Mouse (Mus musculus) left cerebral cortex, adult 11 months (tissue): ENCODE measurements at regions not wholly inside any gene's neighbourhood (a gene's known extent, or its start where the extent isn't known, plus 50 kb on each side); places are given as distances from the start of the nearest gene placed in this dataset.

Experiments used
- DNase-seq: peaks from one replicate; pipeline ENCODE4 v3.0.0; 2022; ENCODE audit warnings: low spot score

DNA sequence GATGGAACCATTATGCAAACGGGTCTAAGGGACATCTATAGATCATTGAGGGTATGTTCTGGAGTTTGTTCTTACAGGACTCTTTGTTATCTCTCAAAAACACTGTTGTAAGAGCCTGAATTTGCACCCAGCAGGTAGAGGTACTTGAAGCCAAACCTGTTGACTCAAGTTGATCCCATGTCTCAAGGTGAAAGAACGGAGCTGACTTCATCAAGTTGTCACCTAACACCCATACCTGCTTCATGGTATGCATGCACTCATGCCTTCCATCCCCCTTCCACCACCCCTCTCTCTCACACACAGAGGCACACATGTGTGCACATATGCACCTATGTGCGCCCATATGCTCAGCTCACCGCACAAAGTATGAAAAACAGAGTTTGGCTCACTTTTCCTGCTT is 189.0 kb downstream of the Ttll7 start:
- DNase-seq = no peak

DNA sequence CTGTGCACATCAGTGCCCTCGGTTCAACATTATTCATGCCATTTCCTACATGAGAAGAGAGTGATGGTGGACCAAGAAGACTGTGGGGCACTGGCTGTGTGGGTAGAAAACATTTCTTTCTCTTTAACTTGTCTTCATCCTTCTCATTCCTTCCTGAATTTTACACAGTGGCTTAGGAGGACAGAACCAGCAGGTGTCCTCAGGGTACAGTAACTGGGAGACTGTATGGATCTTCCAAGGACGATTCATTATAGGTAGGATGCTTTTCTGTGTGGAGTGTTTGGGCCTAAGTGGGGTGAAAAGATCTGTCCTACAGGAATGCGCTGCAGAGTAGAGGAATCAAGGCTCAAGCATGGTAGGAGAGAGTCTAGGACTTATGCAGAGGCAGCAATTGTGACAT is 190.7 kb downstream of the Ttll7 start:
- no peak for DNase-seq

DNA sequence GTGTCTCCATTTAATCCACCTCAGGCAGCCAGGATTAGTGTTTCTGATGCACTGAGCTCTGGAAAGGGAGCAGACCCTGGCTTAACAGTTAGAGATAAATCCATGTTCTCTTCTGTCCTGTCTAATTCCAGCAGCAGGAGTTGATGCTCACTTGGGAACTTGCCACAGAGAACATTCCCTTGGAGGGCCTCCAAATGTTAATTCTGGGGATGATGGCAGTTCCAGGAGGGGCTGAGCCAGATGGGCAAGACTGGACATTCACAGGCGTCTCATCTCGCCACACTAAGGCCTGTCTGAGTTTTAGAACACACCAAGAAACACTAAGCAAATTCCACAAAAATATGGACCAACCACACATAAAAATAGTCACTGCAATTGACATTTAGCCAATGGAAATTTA is 194.5 kb downstream of the Ttll7 start:
- no peak for DNase-seq

DNA sequence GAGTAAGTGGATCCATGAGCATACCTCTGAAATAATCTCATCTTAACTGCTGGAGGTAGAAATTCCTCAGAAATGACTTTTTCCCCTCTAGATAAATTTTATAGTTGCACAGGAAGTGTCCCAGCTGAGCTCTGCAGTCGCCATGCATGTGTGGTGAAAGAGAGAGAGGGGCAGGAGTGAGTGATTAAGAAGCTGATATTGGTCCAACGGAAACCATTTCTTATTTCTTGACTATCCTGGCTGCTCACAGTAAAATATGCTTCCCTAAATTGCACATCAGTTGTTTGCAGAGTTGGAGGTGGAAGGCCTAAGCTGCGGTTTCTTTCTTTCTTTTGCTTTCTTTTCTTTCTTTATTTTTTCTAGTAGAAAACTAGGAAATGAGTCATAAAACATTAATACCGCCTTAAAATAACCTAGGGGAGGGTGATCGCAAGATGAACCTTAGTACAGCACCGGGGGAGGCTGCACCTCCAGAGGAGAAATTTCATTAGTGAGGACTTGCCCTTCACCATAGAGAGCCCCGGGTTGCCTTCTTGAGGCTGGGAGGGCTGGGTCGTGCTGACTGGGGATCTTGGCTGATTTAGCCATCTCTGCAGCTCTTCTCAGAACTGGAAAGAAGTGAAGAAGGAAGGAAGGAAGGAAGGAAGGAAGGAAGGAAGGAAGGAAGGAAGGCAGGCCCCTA is 202.1 kb downstream of the Ttll7 start:
- no peak for DNase-seq

DNA sequence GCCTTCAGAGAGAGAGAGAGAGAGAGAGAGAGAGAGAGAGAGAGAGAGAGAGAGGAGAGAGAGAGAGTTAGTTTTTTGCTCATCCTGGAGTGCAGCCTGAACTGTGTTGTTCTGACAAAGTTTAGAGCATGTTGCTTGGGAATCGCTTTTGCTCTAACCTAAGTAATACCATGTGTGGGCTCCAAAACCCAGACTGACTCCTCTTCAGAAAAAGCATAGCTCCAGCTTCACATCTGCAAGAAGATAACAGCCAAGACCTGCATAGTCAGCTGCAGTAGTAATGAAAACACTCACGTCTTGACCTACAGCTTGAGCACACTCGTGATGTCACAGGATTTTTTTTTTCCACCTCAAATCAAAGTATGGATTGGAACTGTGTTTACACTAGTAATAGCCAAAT is 205.7 kb downstream of the Ttll7 start:
- no peak for DNase-seq

DNA sequence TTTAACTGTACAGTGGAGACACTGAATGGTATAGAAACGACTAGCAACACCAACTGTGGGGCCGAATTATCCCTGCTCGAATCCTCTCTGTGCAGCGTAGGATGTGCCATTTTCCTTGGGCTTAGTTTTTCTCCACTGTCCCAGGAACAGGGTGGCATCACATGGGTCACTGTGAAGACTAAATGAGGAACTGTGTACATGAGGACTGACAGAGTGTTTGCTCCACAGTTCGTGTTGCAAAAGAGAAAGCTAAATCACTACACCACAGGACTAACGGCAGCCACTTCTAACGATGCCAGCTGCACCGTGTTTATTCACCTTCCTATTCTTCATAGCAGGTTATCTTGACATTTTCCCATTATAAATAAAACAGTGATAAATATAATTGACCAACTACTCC is 208.5 kb downstream of the Ttll7 start:
- no peak for DNase-seq

DNA sequence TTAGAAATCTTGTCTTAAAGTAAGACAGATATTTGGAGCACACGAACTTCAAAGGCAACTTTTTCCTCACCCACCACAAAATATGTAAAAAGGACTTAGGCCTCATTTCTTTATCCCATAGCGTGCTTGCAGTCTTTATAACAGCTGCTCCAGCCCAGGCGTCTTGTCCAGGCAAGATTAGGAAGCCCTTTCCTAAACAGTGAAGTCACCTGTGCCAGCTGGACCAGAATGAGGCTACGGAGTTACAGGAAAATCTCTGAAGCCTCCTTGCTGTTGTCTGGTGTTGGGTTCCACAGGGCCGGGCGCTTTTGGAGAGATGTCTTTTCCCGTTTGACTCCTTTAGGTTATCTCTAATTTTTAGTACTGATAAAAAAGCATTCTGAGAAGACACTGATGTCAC is 210.3 kb downstream of the Ttll7 start:
- DNase-seq = no peak

DNA sequence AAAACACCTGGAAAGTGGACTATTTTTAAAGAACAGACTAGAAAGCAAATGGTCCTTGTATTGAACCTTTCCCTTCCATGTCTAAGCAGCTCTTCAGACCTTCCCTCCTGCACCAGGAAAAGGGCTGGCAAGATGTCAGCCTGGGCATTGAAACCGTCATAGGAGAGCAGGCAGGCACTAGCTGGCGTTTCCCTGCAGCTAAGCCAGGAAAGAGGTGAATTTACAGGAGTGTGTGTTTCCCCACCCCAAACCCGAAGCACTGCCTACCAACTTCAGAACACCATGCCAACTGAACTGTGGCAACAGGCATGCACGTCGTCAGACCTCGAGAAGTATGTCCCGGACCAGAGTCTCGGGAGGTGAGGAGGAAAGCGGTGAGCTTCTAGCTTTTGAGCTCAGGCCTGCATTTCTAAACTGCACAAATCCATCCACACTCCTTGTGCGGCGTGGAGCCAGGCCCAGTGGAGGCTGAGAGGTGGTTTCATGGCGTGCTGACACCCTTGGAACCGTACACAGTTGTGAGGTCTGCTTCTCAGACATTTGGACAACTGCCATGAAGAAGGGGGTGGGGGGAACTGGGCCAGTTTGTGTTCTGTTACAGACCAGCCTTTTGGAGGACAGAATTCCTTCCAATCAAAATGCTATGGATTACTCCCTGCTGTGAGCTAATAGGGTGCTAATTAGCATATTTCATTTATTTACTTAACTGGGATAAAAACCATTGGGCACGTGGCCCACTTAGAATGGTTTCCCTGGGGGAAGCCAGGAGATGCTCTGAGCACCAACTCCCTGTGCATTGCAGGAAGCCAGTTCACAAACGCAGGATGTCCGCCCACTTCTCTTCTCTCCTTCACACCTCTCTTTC is 211.6 kb downstream of the Ttll7 start:
- peak; percentile 6 for DNase-seq

DNA sequence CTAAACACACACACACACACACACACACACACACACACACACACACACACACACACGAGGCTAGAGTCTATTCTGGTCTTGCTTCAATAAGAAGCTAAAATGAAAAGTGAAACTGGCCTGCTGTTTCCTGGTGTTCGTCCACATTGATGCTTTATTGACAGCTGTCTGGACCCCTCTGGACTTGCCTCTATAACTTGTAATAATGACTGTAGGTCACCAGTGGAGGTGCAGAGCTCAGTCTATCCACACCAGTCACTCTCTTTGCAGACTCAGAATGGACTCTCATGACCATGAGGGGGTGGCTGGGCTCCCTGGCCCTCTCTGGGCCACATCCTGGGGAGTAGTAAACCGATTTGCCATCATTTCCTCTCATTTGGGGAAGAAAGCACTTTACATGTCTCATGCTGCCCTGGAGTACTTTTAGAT is 212.3 kb downstream of the Ttll7 start:
- no peak for DNase-seq

DNA sequence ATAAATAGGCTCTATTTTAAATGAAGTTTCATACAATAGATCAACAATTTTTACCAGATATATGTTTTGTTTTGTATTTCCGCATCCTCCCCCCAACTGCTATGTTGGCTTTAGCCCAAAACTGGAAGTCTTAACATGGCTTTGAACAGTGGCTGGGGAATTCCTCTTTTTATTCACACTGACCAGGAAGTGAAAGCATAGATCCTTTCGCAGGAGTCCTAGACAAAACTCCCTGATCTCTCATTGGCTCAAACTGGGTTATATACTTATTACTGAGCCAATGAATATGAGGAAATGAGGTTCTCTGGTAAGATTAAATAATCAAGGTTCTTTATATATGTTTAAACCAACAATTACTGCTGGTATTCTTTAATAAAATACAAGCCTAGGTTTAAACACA is 218.8 kb downstream of the Ttll7 start:
- DNase-seq = no peak

DNA sequence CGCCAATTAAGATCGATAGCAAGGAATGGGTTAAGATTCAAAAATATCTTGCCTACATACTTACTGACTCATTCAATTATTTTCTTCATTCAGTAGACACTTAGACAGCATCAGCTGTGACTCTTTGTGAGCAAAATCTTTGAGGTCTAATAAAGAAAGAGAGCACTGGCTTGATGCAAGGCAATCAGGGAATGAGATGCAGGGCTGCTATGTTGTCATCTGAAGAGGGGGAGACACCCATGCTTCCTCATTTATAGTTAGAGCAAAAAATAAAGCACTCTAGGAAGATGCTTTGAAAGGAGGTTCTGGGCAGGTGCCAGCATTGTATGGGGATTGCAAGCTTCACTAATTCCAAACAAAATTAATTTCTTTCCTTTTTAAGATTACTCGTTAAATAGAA is 228.0 kb downstream of the Ttll7 start:
- DNase-seq = no peak

DNA sequence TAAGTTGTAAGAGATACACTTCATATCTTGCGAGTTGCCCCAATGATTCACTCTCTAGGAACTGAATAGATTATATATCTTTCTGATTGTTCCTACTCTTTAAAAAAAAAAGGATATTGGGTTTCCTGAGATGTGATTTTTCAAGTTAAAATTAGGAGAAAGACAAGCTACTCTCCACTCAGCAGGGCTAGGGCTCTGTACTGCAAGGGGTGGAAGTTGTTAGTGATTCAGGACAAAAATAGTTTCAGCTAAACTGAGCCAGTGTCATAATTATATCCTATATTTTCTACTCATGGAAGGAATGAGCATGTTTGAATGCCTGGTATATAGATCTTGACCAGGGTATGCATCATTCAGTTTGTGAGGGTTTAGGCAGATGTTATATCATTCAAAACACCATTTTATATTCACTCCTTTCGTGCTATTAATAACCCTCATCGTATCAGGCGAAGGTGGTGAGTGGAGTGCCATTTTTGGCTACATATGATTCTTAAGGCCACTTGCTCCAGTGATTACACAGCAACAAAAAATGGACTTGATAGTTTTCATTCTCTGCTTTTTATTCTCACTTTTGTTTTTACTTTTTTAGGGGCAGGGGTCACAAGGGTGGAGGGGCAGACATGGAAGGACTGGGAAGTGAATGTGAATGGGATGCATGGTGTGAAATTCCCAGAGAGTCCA is 228.7 kb downstream of the Ttll7 start:
- no peak for DNase-seq

DNA sequence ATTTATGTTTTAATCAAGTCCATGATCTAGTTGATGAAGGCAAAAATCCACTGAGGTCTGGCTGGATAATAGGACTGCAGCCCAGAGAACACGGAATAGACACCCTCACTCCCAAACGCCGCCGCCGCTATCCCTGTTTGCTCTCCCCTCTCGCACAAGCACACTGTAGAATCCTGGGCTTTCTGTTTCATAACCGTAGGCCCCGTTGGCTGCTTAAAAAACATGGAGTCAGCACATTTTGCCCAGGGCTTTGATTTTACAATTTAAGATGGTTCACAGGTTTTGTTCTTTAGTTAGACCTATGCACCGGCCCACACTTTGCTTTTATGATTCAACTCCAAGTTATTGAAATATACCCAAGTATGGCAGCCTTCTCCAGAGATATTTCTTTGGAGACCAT is 229.6 kb downstream of the Ttll7 start:
- DNase-seq = no peak

DNA sequence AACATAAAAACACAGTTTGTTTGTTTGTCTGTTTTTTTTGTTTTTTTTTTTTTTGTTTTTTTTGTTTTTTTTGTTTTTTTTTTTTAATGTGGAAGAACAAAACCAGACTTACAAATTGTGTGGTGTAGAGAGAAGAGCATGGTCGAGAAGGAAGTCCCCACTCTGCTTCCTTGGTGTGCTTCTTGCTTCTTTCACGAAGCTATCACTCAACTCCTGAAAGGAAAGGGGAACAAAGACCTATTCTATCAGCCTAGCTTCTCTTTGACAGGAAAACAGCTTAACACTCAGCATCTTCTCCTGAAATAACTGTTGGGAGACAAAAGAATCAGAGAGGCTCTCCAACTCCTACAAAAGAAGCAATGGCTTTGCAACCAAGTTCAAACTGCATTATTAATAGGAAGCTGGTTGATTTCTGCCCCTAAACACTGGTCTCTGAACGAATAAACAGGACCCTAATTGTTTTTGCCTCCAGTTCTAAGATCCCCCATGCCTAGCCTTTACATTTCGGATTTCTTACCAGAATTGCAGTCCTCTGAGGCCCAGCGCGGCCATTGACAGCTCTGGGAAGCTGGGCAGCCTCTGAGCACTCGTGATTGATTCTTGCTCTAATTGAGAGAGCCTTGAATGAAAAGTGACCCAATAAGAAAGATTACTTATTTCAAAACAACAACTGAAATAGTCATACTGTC is 230.2 kb downstream of the Ttll7 start:
- DNase-seq = no peak

DNA sequence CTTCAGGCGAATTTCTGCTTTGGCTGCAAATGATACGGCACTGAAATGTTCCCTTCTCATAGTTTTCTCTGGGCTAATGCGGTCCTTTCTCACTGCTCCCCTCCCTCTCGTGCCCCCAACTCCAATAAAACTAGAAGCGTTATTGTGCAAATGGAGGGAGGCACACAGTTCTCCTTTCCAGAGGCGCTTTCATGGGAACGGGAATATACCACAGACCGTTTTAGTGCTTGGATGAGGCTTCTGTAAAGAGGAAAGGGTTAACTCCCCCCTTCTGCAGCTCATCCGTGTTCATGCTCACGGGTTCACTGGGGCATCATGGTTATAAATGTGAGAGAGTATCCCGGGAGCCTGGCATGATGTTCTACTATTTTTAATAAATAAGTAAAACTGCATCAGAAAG is 231.2 kb downstream of the Ttll7 start:
- DNase-seq = no peak

DNA sequence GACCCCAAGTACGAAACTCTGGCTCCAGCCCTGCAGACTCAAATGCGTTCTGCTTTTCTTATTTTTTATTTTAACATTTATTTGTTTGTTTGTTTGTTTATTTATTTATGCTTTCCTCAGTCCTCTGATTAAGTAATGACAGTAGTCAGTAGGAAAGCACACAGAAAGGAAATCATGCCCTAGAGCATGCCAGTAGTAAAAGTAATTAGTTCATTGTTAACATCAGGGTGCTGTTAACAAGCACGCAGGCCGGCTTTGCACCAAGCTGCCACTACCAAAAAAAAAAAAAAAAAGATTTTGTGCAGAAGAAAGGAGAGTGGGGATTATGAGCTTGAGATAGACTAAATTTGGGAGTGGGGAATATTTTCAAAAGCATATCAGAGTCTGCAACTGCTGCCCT is 231.7 kb downstream of the Ttll7 start:
- no peak for DNase-seq

DNA sequence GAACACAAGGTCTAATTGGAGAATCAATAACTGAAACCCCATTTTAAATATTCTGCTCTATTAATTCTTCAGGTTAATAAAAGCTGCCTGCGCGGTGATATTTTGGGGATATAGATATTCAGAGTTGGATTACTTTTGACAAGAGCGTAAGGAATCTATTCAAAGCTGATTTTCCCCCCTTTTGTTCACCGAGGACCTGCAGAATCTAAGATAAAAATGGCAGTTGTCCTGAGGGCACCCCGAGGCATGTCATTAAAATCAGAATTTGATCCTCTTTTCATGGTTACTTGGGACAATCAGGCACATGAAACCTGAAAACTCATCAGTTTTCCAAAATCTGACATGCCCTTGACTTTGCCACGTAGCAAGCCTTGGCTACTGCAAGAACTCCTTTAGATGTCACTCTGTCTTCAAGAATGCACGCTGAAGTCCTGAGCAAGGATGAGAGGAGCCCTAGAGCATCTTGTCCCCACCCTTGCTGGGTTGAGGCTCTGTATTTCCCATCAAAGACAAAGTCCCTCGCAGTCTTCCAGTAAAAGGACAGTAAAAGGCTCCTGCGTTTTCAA is 232.5 kb downstream of the Ttll7 start:
- DNase-seq = no peak

DNA sequence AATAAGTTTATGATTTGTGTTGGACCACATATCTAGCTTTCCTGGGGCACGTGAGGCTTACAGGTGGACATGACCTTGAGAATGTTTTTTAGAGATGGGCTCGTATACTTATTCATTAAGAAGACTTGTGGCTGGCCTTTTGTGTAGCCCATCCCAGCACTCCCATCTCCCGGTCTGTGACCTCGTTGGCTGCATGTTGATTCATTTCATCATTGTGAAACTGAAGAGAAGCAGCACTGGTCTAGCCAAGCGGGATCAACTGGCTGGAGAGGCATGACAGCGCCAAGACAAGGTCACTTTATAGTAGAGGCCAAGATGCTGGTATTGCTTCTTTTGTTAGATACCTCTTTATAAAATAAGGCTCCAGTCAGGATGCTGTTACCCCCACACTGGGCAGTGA is 236.0 kb downstream of the Ttll7 start:
- DNase-seq = no peak

DNA sequence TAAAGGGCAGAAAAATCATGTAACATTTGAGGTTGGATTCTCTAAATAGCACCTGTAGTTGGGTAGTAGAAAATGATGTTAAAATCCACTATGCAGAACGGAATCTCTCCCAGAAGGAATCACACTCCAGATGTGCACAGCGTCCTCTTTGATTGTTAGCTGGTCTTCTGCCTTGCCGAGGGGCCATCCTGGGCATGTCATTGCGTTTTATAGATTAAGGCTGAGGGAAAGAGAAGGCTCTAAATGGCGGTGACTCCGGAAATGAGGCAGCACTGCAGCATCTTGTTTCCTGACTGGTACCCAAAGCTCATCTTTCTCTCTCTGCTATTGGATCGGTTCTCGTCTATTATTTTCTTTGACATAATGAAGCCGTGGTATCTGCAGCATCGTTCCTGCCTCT is 237.5 kb downstream of the Ttll7 start:
- DNase-seq = no peak

DNA sequence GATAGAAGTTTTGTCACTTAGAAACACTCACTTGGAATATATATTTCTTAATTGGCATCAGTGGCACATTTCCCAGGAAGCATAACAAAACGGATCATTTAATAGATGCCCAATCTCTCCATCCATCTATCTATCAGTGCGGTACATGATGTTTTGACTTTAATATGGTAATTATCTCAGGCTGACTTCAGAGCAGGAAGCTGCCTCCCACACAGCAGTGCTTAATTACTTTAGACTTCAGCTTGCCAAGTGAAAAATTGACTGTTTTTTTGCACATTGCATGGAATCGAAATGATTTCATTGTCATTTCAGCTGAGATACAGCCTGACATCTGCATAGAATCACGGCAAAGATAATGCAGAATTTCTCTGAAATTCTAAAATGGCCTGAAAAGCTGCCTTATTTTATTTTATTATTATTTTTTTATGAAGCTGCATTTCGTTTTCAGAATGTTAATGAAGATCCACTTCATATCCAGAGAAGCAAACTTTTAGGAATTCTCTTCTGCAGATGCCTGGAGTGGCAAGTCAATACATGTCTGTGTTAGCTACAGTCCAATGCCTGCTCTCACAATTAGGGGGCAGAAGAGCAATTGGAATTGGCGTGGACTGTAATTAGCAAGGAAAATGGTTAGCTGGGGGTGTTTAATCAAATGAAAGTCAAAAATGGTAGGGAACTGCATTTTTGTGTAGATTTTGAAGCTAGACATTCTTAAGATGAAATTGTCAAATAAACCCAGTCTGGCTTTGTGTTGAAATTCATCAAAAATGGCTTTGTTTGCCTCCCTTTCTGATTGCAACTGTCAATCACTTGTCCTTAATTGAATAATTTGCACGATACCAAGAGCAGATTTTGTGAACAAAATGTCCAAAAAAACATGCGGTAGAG is 240.3 kb downstream of the Ttll7 start:
- no peak for DNase-seq

DNA sequence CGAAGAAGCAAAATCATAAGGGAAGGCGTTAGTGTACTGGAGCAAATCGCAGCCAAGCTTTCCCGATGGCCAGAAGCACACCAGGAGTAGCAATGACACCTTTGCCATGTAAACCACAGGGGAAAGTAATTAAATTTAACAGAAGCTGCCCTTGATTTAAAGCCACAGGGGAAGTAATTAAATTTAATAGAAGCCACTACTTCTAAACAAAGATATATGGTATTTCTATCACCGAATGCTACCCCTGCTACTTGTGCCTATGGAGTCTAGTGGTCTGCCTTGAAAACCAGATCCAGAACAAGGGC is 240.9 kb downstream of the Ttll7 start:
- no peak for DNase-seq
